Mouse (Mus musculus) stomach, embryonic 16.5 days (tissue): ENCODE results near the gene Satb1. TPM values are rescaled to one million over a fixed set of nuclear protein-coding genes. Genes with fewer than 3 reads are reported as not detected.
A peak's percentile ranks its signal among the peaks of the same experiment; 100 is the strongest.

Source experiments
- ATAC-seq: fragments of 200-750 bp; cut with Nextera tagmentation; 2 replicates; pipeline ENCODE4 v1.8.0; 2017; ENCODE audit warnings: moderate number of reproducible peaks, moderate TSS enrichment; ENCODE audit not compliant: insufficient read depth, low FRiP score
- H3K27ac ChIP-seq: fragments of 300-500 bp; sonication (generic); 2 replicates; pipeline ENCODE4 v1.5.1; 2014; ENCODE audit warnings: low read length
- H3K27me3 ChIP-seq: fragments of 300-500 bp; sonication (generic); 2 replicates; pipeline ENCODE4 v1.6.1; 2014; ENCODE audit warnings: low read length, control low read depth, mixed read lengths; ENCODE audit not compliant: control insufficient read depth, insufficient read depth
- H3K36me3 ChIP-seq: fragments of 300-500 bp; sonication (generic); 2 replicates; pipeline ENCODE4 v1.6.1; 2014; ENCODE audit warnings: low read length; ENCODE audit not compliant: control insufficient read depth, insufficient read depth
- H3K4me1 ChIP-seq: fragments of 300-500 bp; sonication (generic); 2 replicates; pipeline ENCODE4 v1.6.1; 2014; ENCODE audit warnings: low read length, control low read depth, mixed read lengths; ENCODE audit not compliant: control insufficient read depth, insufficient read depth
- H3K4me2 ChIP-seq: fragments of 300-500 bp; sonication (generic); 2 replicates; pipeline ENCODE4 v1.6.1; 2014; ENCODE audit warnings: low read depth, low read length, mixed read lengths
- H3K4me3 ChIP-seq: fragments of 300-500 bp; sonication (generic); replicated peaks from 2 replicates; pipeline ENCODE4 v1.5.1; 2014; ENCODE audit warnings: mild to moderate bottlenecking, low read length
- H3K9ac ChIP-seq: fragments of 300-500 bp; sonication (generic); 2 replicates; pipeline ENCODE4 v1.6.1; 2014; ENCODE audit warnings: low read length
- H3K9me3 ChIP-seq: fragments of 300-500 bp; sonication (generic); replicated peaks from 2 replicates; pipeline ENCODE4 v1.6.1; 2016; ENCODE audit warnings: low read length, control low read depth; ENCODE audit not compliant: control insufficient read depth
- WGBS: fragments of 180-500 bp; shearing (Covaris S2); extraction: QIAGEN DNeasy Blood & Tissue Kit; methylation state at CpG from one replicate; pipeline ENCODE4 v1.1.7; 2014; 5-methylcytosine and 5-hydroxymethylcytosine counted together
- polyA plus RNA-seq: library from polyadenylated mRNA; unstranded; fragments of >200 nt; fragmentation: Nextera tagmentation; extraction: Ambion mirVana; gene quantifications from 2 replicates; pipeline ENCODE4 v1.2.1, GENCODE M21; 2015

Gene Satb1
- polyA plus RNA-seq, 1 experiment from 2014 or later: 5.0 TPM

- Histone ChIP-seq H3K36me3 (no peaks in the 10 kb centered on the region), H3K27ac (no peak overlapping the region), H3K4me3 (no peak overlapping the region), H3K9me3 (no peaks in the 10 kb centered on the region), H3K4me2 (no peak overlapping the region), H3K4me1 (no peaks in the 10 kb centered on the region; the same call in 1 of the 2 replicates), H3K9ac (no peak overlapping the region), H3K27me3 (no peaks in the 10 kb centered on the region)
- 79% methylated on average over 10 of the region's 10 CpGs for WGBS
- no peak for ATAC-seq
These were observed 92.0 kb downstream of the Satb1 start for GRCm38 (mm10) chr17:51741126-51741525.

GRCm38 (mm10) chr17:51740246-51740645, 92.8 kb downstream of the Satb1 start:
- H3K4me1 ChIP-seq: no peaks in the 10 kb centered on the region; the same call in 1 of the 2 replicates
- no peaks in the 10 kb centered on the region for H3K9me3 ChIP-seq
- H3K36me3 ChIP-seq: no peaks in the 10 kb centered on the region
- no peaks in the 10 kb centered on the region for H3K27me3 ChIP-seq
- H3K4me2 ChIP-seq: no peak overlapping the region
- ATAC-seq: peak; percentile 44; the same call in 1 of the 2 replicates
- H3K4me3 ChIP-seq: no peak overlapping the region
- no peak overlapping the region for H3K9ac ChIP-seq
- H3K27ac ChIP-seq: no peak overlapping the region
- 74% methylated on average over 15 of the region's 15 CpGs for WGBS

GRCm38 (mm10) chr17:51724486-51724885, 108.6 kb downstream of the Satb1 start:
- Histone ChIP-seq H3K4me1 (no peaks in the 10 kb centered on the region), H3K27ac (no peak overlapping the region), H3K27me3 (no peaks in the 10 kb centered on the region), H3K4me3 (no peak overlapping the region), H3K36me3 (no peaks in the 10 kb centered on the region), H3K9ac (no peak overlapping the region), H3K4me2 (no peak overlapping the region), H3K9me3 (no peaks in the 10 kb centered on the region)
- ATAC-seq: no peak
- 83% methylated on average over 2 of the region's 2 CpGs for WGBS

DNA sequence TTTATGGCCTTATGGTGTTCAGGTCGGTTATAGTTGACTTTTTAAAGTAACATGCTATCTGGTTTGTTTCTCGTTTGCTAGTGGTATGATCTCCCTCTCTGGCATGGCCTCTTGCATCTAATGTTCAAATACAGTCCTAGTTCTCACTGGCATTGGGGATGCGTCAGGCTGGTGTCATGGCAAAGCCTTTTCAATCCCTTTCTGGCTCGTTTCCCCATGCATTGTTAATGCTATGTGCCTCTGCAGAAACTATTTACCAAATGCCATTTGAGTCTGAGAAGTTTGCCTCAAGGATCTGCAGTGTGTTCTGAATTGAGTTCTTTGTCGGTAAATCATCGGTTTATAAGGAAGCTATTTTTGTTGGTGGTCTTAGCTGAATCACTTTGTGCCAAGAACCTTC, 137.4 kb downstream of the Satb1 start:
- H3K9me3 ChIP-seq: no peaks in the 10 kb centered on the region
- H3K4me2 ChIP-seq: no peak overlapping the region
- H3K4me1 ChIP-seq: no peaks in the 10 kb centered on the region
- no peak overlapping the region for H3K9ac ChIP-seq
- 71% methylated on average over 6 of the region's 6 CpGs for WGBS
- no peaks in the 10 kb centered on the region for H3K27me3 ChIP-seq
- no peak overlapping the region for H3K4me3 ChIP-seq
- H3K27ac ChIP-seq: no peak overlapping the region
- ATAC-seq: no peak
- no peaks in the 10 kb centered on the region for H3K36me3 ChIP-seq

- ATAC-seq: no peak
- Histone ChIP-seq H3K9ac (no peak overlapping the region), H3K9me3 (no peaks in the 10 kb centered on the region), H3K4me3 (no peak overlapping the region), H3K4me1 (no peaks in the 10 kb centered on the region), H3K4me2 (no peak overlapping the region), H3K36me3 (no peaks in the 10 kb centered on the region), H3K27ac (no peak overlapping the region), H3K27me3 (no peaks in the 10 kb centered on the region)
- 75% methylated on average over 2 of the region's 2 CpGs for WGBS
These were observed 137.8 kb downstream of the Satb1 start for GRCm38 (mm10) chr17:51695271-51695670.

DNA sequence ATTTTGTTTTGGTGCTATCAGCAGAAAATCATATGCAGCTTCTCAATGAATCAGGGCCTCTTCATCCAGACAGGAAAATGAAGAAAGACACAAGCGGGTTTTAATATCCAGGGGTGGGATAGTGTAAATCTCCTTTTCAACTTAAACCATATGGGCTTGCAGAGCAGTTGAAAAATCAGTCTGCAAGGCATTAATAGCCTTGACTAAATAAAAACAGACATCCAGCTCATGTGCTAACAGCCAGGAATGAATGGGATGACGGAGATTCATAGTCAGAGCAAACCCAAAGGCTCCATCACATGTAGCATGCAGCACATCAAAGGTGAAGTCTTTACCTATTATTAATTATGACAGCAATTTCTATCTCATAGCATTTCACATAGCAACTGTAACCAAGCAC, 142.6 kb downstream of the Satb1 start:
- Histone ChIP-seq H3K4me2 (no peak overlapping the region), H3K36me3 (no peaks in the 10 kb centered on the region), H3K27me3 (no peaks in the 10 kb centered on the region), H3K9ac (no peak overlapping the region), H3K27ac (no peak overlapping the region), H3K4me1 (no peaks in the 10 kb centered on the region), H3K4me3 (no peak overlapping the region), H3K9me3 (no peaks in the 10 kb centered on the region)
- no peak for ATAC-seq
- WGBS: 86% methylated on average over 2 of the region's 2 CpGs

DNA sequence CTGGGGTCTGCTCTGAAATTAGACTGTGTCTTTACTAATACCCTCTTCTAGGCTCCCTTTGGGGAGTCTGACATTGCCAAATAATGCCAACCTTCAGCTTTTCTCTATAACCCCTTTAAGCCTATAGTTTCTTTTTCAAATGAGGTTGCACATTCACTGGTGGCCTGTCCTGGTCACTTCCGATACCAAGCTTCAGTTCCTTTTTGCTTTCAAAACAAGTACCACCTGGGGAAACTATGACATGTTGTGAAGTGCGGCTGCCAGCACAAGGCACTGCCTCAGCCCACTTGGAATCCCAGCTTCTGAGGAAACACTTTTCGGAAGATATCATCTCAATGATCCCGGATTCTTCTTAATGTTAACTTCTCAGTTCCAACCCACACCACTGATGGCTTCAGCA, 145.9 kb downstream of the Satb1 start:
- Histone ChIP-seq H3K27ac (no peak overlapping the region), H3K9me3 (no peaks in the 10 kb centered on the region), H3K36me3 (no peaks in the 10 kb centered on the region), H3K4me2 (no peak overlapping the region), H3K9ac (no peak overlapping the region), H3K27me3 (no peaks in the 10 kb centered on the region), H3K4me3 (no peak overlapping the region), H3K4me1 (no peaks in the 10 kb centered on the region)
- 84% methylated on average over 4 of the region's 4 CpGs for WGBS
- ATAC-seq: no peak
